Mouse (Mus musculus): ENCODE results near the gene Gm20388. TPM values are rescaled to one million over a fixed set of nuclear protein-coding genes. Genes with fewer than 3 reads are reported as not detected.
"Not testable (repeated sequence)": the region's sequence is repeated elsewhere in the genome, so short reads cannot be mapped to it uniquely, and the experiment has no call there.

Gene Gm20388
- polyA plus RNA-seq, 1 experiment from 2014 or later, result 1.7 TPM

- WGBS, result 97% methylated on average over 6 of the region's 6 CpGs
- H3K36me3 ChIP-seq, result peaks cover 98% of the 10 kb centered on the region
- no peaks in the 10 kb centered on the region for H3K27me3 ChIP-seq (ENCODE audit: insufficient read depth, poor library complexity, severe bottlenecking)
- H3K4me1 ChIP-seq (replicated peaks), result peaks cover 4% of the 10 kb centered on the region
- DNase-seq (ENCODE audit: low spot score), result no peak
- no peak overlapping the region for H3K27ac ChIP-seq
- no peaks in the 10 kb centered on the region for H3K9me3 ChIP-seq
- H3K4me3 ChIP-seq, result no peak overlapping the region
Observed at GRCm38 (mm10) chr8:123247748-123248147, 3337.1 kb downstream of the Gm20388 start.

GRCm38 (mm10) chr8:123248596-123248995 is 3338.0 kb downstream of the Gm20388 start:
- Histone ChIP-seq H3K4me3 (no peak overlapping the region), H3K36me3 (peaks cover 89% of the 10 kb centered on the region), H3K9me3 (no peaks in the 10 kb centered on the region), H3K27me3 (ENCODE audit: insufficient read depth, poor library complexity, severe bottlenecking) (no peaks in the 10 kb centered on the region), H3K27ac (no peak overlapping the region), H3K4me1 (replicated peaks) (peaks cover 13% of the 10 kb centered on the region)
- no peak for DNase-seq (ENCODE audit: low spot score)
- 93% methylated on average over 8 of the region's 8 CpGs for WGBS

DNA sequence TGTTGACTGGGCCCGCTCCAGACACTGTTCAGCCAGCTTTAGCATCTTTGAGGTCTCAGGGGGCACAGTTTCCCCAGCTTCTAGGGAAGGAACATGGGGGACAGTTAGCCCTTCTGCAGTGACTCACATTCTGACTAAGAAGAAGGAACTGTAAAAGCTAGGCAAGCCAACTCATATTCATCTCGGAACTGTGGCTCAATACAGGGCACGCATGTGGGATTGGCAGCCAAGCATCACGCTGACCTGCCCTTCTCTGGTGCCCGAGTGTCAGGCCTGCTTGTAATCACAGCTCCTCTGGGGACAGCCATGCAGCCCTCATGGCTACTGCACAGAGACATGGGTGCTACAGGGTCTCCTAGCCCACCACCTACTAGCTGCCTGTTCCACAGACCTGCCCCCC is 3340.3 kb downstream of the Gm20388 start:
- Histone ChIP-seq H3K4me3 (no peak overlapping the region), H3K4me1 (replicated peaks) (peaks cover 32% of the 10 kb centered on the region), H3K27ac (no peak overlapping the region), H3K27me3 (ENCODE audit: insufficient read depth, poor library complexity, severe bottlenecking) (no peaks in the 10 kb centered on the region), H3K36me3 (peaks cover 71% of the 10 kb centered on the region), H3K9me3 (no peaks in the 10 kb centered on the region)
- 96% methylated on average over 5 of the region's 5 CpGs for WGBS
- DNase-seq (ENCODE audit: low spot score), result no peak

DNA sequence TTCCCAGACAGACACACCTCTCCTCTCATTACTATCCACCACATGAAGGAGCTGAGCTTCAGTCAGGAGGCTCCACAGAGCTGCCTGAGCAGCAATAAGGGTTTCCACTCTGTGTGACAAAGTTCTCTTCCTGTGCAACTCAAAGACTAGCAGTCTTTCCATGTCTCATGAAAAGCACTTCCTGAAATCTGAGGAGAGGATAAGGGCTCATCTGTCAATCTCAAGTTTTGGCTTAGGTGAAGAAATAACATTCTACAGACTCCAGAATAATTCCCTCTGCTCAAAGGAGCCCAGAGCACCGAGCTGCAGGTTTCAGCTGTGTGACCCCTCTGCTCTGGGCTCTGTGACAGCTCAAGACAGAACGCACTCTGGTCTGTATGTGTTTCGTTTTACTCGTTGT is 3342.3 kb downstream of the Gm20388 start:
- Histone ChIP-seq H3K27me3 (ENCODE audit: insufficient read depth, poor library complexity, severe bottlenecking) (no peaks in the 10 kb centered on the region), H3K27ac (no peak overlapping the region), H3K4me3 (peak overlapping the region; percentile 98), H3K9me3 (no peaks in the 10 kb centered on the region), H3K4me1 (replicated peaks) (peaks cover 47% of the 10 kb centered on the region), H3K36me3 (peaks cover 71% of the 10 kb centered on the region)
- WGBS, result 74% methylated on average over 4 of the region's 4 CpGs
- no peak for DNase-seq (ENCODE audit: low spot score)

- peaks cover 71% of the 10 kb centered on the region for H3K36me3 ChIP-seq
- peaks cover 52% of the 10 kb centered on the region for H3K4me1 ChIP-seq (replicated peaks)
- no peak for DNase-seq (ENCODE audit: low spot score)
- H3K27ac ChIP-seq, result peak overlapping the region; percentile 97
- no peaks in the 10 kb centered on the region for H3K27me3 ChIP-seq (ENCODE audit: insufficient read depth, poor library complexity, severe bottlenecking)
- peak overlapping the region; percentile 98 for H3K4me3 ChIP-seq
- under 1% methylated on average over 40 of the region's 40 CpGs for WGBS
- H3K9me3 ChIP-seq, result no peaks in the 10 kb centered on the region
Observed at GRCm38 (mm10) chr8:123253451-123254098, 3342.9 kb downstream of the Gm20388 start.

DNA sequence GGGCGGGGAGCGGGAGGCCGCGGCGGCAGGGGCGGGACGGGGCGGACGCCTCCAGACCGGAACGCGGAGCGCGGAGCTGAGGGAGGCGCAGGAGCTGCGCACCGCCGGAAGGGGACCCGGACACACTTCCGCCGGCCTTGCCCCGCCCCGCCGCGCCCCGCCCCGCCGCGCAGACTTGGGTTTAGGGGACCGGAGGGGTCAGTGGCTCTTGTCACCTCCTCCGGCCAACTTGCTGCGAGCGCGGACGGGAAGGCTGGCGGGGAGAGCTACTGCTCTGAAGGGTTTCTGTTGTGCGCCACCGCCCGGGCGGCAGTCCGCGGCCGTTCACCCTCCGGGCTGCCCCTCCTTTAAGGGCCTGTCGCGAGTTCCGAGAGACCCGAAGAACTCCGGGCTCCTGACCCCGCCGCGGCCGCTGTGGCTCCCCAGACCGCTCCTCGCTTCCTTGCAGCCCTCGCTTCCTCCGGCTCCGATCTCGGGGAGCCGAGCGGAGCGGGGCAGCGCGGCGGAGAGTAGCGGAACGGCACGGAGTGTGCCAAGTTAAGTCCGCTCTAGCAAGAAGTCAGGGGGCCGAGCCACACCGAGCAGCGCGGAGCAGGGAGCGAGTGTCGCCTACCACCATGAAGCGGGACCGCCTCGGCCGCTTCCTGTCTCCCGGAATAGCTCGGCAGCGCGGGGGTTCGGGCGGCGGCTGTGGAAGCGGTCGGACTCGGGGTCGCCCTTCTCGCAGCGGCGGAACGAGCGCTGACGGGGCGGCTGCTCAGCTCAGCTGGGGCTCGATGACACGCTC is 3343.7 kb downstream of the Gm20388 start, which contains the start of the genes Zfp276 and Vps9d1:
Gene Zfp276 (plus strand): TSS at position 97 of the 787 bp plus-strand sequence.
Gene Vps9d1 (minus strand): TSS at position 250 of the 787 bp plus-strand sequence.
- Histone ChIP-seq H3K27ac (peak within 1 kb of the TSS; percentile 97), H3K9me3 (no peaks in the 10 kb centered on the region), H3K36me3 (peaks cover 71% of the 10 kb centered on the region), H3K27me3 (ENCODE audit: insufficient read depth, poor library complexity, severe bottlenecking) (no peaks in the 10 kb centered on the region), H3K4me3 (peak within 1 kb of the TSS; percentile 98), H3K4me1 (replicated peaks) (peaks cover 52% of the 10 kb centered on the region)
- WGBS, result under 1% methylated on average over 99 of the region's 99 CpGs
- peak; percentile 86 for DNase-seq (ENCODE audit: low spot score)

- H3K27ac ChIP-seq, result peak overlapping the region; percentile 97; the same call in 1 of the 2 replicates
- peaks cover 52% of the 10 kb centered on the region for H3K4me1 ChIP-seq (replicated peaks)
- H3K9me3 ChIP-seq, result no peaks in the 10 kb centered on the region
- H3K4me3 ChIP-seq, result peak overlapping the region; percentile 98
- WGBS, result 71% methylated on average over 6 of the region's 6 CpGs
- no peaks in the 10 kb centered on the region for H3K27me3 ChIP-seq (ENCODE audit: insufficient read depth, poor library complexity, severe bottlenecking)
- H3K36me3 ChIP-seq, result peaks cover 71% of the 10 kb centered on the region
- DNase-seq (ENCODE audit: low spot score), result no peak
Observed at GRCm38 (mm10) chr8:123255170-123255569, 3344.5 kb downstream of the Gm20388 start.

DNA sequence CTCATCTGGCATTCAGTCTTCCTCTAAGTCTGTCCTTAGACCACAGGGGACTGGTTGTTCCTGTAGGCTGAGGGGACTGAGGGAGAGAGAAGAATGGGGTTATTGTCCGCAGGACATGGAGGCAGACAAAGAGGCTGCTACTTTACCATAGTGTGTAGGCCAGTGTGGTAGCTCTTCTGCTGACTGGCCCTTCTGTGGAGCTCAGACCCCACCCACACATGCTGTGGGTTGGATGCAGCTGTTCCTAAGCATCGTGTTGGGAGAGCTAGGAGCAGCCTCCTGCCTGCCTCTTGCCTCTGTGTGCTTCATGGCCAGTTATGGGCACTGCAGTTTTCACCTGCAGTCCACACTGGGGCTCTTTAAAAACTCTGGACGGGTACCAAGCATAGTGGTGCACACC is 3346.5 kb downstream of the Gm20388 start:
- peak overlapping the region; percentile 98; the same call in 1 of the 2 replicates for H3K4me3 ChIP-seq

GRCm38 (mm10) chr8:123257593-123257992 is 3347.0 kb downstream of the Gm20388 start:
- not testable (repeated sequence) for DNase-seq (ENCODE audit: low spot score); H3K9me3 ChIP-seq; H3K27ac ChIP-seq; H3K27me3 ChIP-seq (ENCODE audit: insufficient read depth, poor library complexity, severe bottlenecking); H3K4me3 ChIP-seq
- WGBS, result 92% methylated on average over 8 of the region's 8 CpGs
- peaks cover 49% of the 10 kb centered on the region for H3K4me1 ChIP-seq (replicated peaks)
- H3K36me3 ChIP-seq, result peaks cover 68% of the 10 kb centered on the region

More for the DNA sequence above, 3346.5 kb downstream of the Gm20388 start:
- Histone ChIP-seq H3K4me1 (replicated peaks) (peaks cover 52% of the 10 kb centered on the region), H3K27me3 (ENCODE audit: insufficient read depth, poor library complexity, severe bottlenecking) (no peaks in the 10 kb centered on the region), H3K36me3 (peaks cover 67% of the 10 kb centered on the region), H3K9me3 (no peaks in the 10 kb centered on the region), H3K27ac (peak overlapping the region; percentile 66)
- no peak for DNase-seq (ENCODE audit: low spot score)
- 57% methylated on average over 3 of the region's 3 CpGs for whole genome bisulfite sequencing

GRCm38 (mm10) chr8:123267926-123268656 is 3357.4 kb downstream of the Gm20388 start:
- Histone ChIP-seq H3K27ac (peak overlapping the region; percentile 74), H3K4me1 (replicated peaks) (peaks cover 22% of the 10 kb centered on the region), H3K36me3 (peaks cover 100% of the 10 kb centered on the region), H3K9me3 (no peaks in the 10 kb centered on the region), H3K4me3 (no peak overlapping the region), H3K27me3 (ENCODE audit: insufficient read depth, poor library complexity, severe bottlenecking) (no peaks in the 10 kb centered on the region)
- WGBS, result 73% methylated on average over 14 of the region's 14 CpGs
- DNase-seq (ENCODE audit: low spot score), result peak; percentile 62

DNA sequence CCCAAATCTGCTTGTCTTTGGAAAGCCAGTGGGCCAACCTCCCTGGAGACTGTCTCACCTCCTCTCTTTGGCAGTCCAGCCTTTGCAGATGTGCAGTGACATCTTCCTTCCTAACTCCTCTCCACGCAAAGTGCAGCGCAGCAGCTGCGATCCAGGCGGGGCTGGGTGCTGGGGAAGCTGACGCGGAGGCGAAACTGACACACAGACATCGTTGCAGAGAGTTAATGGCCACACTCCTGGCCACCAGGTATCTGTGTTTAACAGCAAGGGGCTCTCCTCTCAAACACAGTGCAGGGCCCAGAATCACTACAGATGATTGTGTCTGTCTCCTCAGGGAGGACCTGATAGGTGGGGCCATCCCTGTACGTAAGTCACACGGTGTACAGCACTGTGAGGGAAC is 3360.5 kb downstream of the Gm20388 start:
- no peak for DNase-seq (ENCODE audit: low spot score)
- WGBS, result 93% methylated on average over 10 of the region's 10 CpGs
- Histone ChIP-seq H3K36me3 (peaks cover 99% of the 10 kb centered on the region), H3K27ac (0 out of 2 replicates have a peak overlapping the region, but pooled peaks have one; percentile 72), H3K9me3 (no peaks in the 10 kb centered on the region), H3K4me1 (replicated peaks) (peaks cover 22% of the 10 kb centered on the region), H3K27me3 (ENCODE audit: insufficient read depth, poor library complexity, severe bottlenecking) (no peaks in the 10 kb centered on the region), H3K4me3 (no peak overlapping the region)

- no peak for DNase-seq (ENCODE audit: low spot score)
- peak overlapping the region; percentile 72 for H3K27ac ChIP-seq
Observed at GRCm38 (mm10) chr8:123271901-123272300, 3361.3 kb downstream of the Gm20388 start.

More at GRCm38 (mm10) chr8:123271901-123272300, 3361.3 kb downstream of the Gm20388 start:
- Histone ChIP-seq H3K9me3 (no peaks in the 10 kb centered on the region), H3K4me1 (replicated peaks) (peaks cover 22% of the 10 kb centered on the region), H3K36me3 (peaks cover 97% of the 10 kb centered on the region), H3K27me3 (ENCODE audit: insufficient read depth, poor library complexity, severe bottlenecking) (no peaks in the 10 kb centered on the region), H3K4me3 (no peak overlapping the region)
- 78% methylated on average over 4 of the region's 4 CpGs for WGBS

Measured in hindbrain, embryonic 10.5 days (tissue).